Mouse (Mus musculus): ENCODE results near the gene Lbhd2. TPM values are rescaled to one million over a fixed set of nuclear protein-coding genes. Genes with fewer than 3 reads are reported as not detected.

Gene Lbhd2
- polyA plus RNA-seq, 1 experiment from 2014 or later: 2.0 TPM

DNA sequence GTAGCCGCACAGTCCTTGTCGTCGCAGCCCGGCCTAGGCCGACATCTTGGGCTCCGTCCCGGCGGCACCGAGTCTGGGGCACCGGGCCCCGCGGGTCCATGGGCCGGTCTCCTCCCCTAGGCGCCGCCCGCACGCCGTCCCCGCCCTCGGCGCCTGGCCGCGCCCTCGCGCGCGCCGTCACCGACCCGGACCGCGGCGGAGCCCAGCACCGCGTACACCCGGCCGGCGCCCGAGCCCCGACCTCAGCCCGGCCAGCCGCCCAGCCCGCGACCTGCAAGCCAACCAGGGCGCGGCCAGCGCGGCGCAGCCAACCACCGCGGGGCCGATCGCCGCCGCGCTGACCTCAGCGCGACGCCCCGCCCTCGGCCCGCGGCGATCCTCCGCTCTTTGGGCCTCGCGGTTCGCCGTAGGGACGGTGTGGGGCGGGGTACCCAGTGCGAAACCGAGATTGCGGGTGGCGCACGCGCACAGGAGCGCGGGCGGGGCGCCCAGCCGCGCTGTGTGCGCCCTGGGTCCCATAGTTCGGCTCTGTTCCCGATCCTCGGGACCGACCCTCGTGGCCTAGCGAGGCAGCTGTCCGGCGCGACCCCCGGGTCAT, 29.1 kb upstream of the Lbhd2 start, which contains the start of gene Cdc42bpb:
Gene Cdc42bpb, minus strand, starts transcription at position 343 of the 598 bp plus-strand sequence.
- 0% methylated on average over 81 of the region's 94 CpGs for WGBS
- peak within 1 kb of the TSS; percentile 97 for H3K9ac ChIP-seq
- H3K9me3 ChIP-seq: no peaks in the 10 kb centered on the region
- peak within 1 kb of the TSS; percentile 97 for H3K27ac ChIP-seq
- ATAC-seq: peak; percentile 91
- H3K27me3 ChIP-seq (replicated peaks): no peaks in the 10 kb centered on the region
- H3K4me1 ChIP-seq (replicated peaks): peaks cover 24% of the 10 kb centered on the region
- peak within 1 kb of the TSS; percentile 76 for H3K4me2 ChIP-seq (replicated peaks)
- no peaks in the 10 kb centered on the region for H3K36me3 ChIP-seq
- peak within 1 kb of the TSS; percentile 97 for H3K4me3 ChIP-seq (replicated peaks)

DNA sequence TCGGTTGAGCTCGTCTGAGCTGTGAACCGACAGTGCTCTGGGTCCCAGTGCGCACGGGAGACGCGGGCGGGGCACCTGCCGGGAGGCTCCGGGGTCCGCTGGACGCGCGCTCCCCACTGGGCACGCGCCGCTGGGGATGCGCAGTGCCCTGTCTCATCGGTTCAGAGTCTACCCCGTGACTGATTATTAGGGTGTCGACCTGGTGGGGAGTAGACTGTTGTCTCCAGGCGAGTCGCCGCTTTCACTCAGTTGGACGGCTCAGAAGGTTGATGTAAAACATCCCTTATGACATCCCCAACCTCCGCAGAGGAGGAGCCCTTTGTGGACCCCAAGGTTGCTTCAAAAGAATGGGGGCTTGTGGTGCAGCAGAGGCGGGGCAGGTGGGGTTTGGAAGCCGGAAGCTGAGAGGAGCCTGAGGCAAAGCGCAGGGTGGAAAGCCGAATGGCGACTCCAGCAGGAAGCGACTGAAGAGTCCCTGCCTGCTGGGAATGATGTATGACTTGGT, 28.6 kb upstream of the Lbhd2 start:
- peak; percentile 73 for ATAC-seq
- WGBS: 0% methylated on average over 31 of the region's 32 CpGs
- H3K9me3 ChIP-seq: no peaks in the 10 kb centered on the region

DNA sequence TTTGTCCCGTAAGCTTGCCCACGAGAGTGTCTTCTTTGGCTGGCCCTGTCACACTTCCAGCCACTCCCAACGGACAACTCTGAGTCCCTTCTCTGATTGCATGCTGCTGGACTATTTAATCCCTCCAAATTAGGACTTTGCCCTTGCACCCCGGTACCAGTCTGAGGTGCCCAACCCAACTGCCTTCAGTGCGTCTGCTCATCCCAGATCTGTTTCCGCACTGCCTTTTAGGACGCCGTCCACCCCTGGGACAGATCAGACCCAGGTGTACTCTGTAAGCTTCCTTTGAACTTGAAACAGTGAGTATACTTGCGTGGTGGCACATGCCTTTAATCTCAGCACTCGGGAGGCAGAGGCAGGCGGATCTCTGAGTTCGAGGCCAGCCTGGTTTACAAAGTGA, 27.8 kb upstream of the Lbhd2 start:
- Histone ChIP-seq H3K9ac (no peak overlapping the region), H3K4me1 (replicated peaks) (peaks cover 19% of the 10 kb centered on the region), H3K36me3 (no peaks in the 10 kb centered on the region), H3K9me3 (no peaks in the 10 kb centered on the region), H3K4me3 (replicated peaks) (no peak overlapping the region; the same call in 1 of the 2 replicates), H3K27ac (no peak overlapping the region), H3K4me2 (replicated peaks) (peak overlapping the region; percentile 76), H3K27me3 (replicated peaks) (no peaks in the 10 kb centered on the region)
- ATAC-seq: no peak
- 71% methylated on average over 12 of the region's 12 CpGs for WGBS

More for the DNA sequence above, 28.6 kb upstream of the Lbhd2 start:
- H3K4me1 ChIP-seq (replicated peaks): peaks cover 24% of the 10 kb centered on the region
- H3K4me2 ChIP-seq (replicated peaks): peak overlapping the region; percentile 76
- peak overlapping the region; percentile 97 for H3K4me3 ChIP-seq (replicated peaks)
- no peaks in the 10 kb centered on the region for H3K27me3 ChIP-seq (replicated peaks)
- H3K9ac ChIP-seq: peak overlapping the region; percentile 97
- peak overlapping the region; percentile 97 for H3K27ac ChIP-seq
- no peaks in the 10 kb centered on the region for H3K36me3 ChIP-seq

- H3K9ac ChIP-seq: no peak overlapping the region
- H3K4me2 ChIP-seq (replicated peaks): no peak overlapping the region
- ATAC-seq: peak; percentile 74
- H3K9me3 ChIP-seq: no peaks in the 10 kb centered on the region
- WGBS: 76% methylated on average over 13 of the region's 13 CpGs
- H3K27me3 ChIP-seq (replicated peaks): no peaks in the 10 kb centered on the region
- H3K27ac ChIP-seq: peak overlapping the region; percentile 77
- no peak overlapping the region for H3K4me3 ChIP-seq (replicated peaks)
- no peaks in the 10 kb centered on the region for H3K36me3 ChIP-seq
- 0 out of 2 replicates have a peak, but pooled peaks cover 12% of the 10 kb centered on the region for H3K4me1 ChIP-seq (replicated peaks)
These were observed 20.5 kb upstream of the Lbhd2 start for GRCm38 (mm10) chr12:111385883-111386641.

- H3K27me3 ChIP-seq (replicated peaks): no peaks in the 10 kb centered on the region
- no peaks in the 10 kb centered on the region for H3K36me3 ChIP-seq
- H3K9me3 ChIP-seq: no peaks in the 10 kb centered on the region
- no peak overlapping the region; the same call in 1 of the 2 replicates for H3K4me2 ChIP-seq (replicated peaks)
- peak; percentile 92 for ATAC-seq
- H3K4me1 ChIP-seq (replicated peaks): 0 out of 2 replicates have a peak, but pooled peaks cover 12% of the 10 kb centered on the region
- WGBS: 21% methylated on average over 8 of the region's 8 CpGs
- H3K27ac ChIP-seq: peak overlapping the region; percentile 77
- no peak overlapping the region for H3K9ac ChIP-seq
- H3K4me3 ChIP-seq (replicated peaks): no peak overlapping the region
These were observed 19.9 kb upstream of the Lbhd2 start for GRCm38 (mm10) chr12:111386642-111387120.

- no peaks in the 10 kb centered on the region for H3K36me3 ChIP-seq
- peak; percentile 60 for ATAC-seq
- H3K27me3 ChIP-seq (replicated peaks): no peaks in the 10 kb centered on the region
- H3K4me3 ChIP-seq (replicated peaks): no peak overlapping the region
- H3K4me2 ChIP-seq (replicated peaks): no peak overlapping the region; the same call in 1 of the 2 replicates
- 80% methylated on average over 4 of the region's 4 CpGs for WGBS
- no peak overlapping the region for H3K9ac ChIP-seq
- H3K4me1 ChIP-seq (replicated peaks): 0 out of 2 replicates have a peak, but pooled peaks cover 12% of the 10 kb centered on the region
- H3K9me3 ChIP-seq: no peaks in the 10 kb centered on the region
- peak overlapping the region; percentile 77; the same call in 1 of the 2 replicates for H3K27ac ChIP-seq
These were observed 19.5 kb upstream of the Lbhd2 start for GRCm38 (mm10) chr12:111387146-111387545.

GRCm38 (mm10) chr12:111394008-111394407, 12.6 kb upstream of the Lbhd2 start:
- H3K27ac ChIP-seq: no peak overlapping the region

GRCm38 (mm10) chr12:111396997-111397396, 9.6 kb upstream of the Lbhd2 start:
- H3K9ac ChIP-seq: no peak overlapping the region
- H3K4me2 ChIP-seq (replicated peaks): no peak overlapping the region
- no peak for ATAC-seq
- peaks cover 5% of the 10 kb centered on the region; the same call in 1 of the 2 replicates for H3K4me1 ChIP-seq (replicated peaks)
- 0 out of 2 replicates have a peak, but pooled peaks cover 5% of the 10 kb centered on the region for H3K27me3 ChIP-seq (replicated peaks)
- H3K9me3 ChIP-seq: no peaks in the 10 kb centered on the region
- H3K36me3 ChIP-seq: no peaks in the 10 kb centered on the region
- 52% methylated on average over 5 of the region's 5 CpGs for WGBS
- no peak overlapping the region for H3K27ac ChIP-seq
- H3K4me3 ChIP-seq (replicated peaks): no peak overlapping the region

More at GRCm38 (mm10) chr12:111394008-111394407, 12.6 kb upstream of the Lbhd2 start:
- Histone ChIP-seq H3K9ac (no peak overlapping the region), H3K27me3 (replicated peaks) (no peaks in the 10 kb centered on the region), H3K4me3 (replicated peaks) (no peak overlapping the region), H3K4me1 (replicated peaks) (no peaks in the 10 kb centered on the region), H3K36me3 (no peaks in the 10 kb centered on the region), H3K9me3 (no peaks in the 10 kb centered on the region), H3K4me2 (replicated peaks) (no peak overlapping the region)
- WGBS: 77% methylated on average over 6 of the region's 6 CpGs
- no peak for ATAC-seq

DNA sequence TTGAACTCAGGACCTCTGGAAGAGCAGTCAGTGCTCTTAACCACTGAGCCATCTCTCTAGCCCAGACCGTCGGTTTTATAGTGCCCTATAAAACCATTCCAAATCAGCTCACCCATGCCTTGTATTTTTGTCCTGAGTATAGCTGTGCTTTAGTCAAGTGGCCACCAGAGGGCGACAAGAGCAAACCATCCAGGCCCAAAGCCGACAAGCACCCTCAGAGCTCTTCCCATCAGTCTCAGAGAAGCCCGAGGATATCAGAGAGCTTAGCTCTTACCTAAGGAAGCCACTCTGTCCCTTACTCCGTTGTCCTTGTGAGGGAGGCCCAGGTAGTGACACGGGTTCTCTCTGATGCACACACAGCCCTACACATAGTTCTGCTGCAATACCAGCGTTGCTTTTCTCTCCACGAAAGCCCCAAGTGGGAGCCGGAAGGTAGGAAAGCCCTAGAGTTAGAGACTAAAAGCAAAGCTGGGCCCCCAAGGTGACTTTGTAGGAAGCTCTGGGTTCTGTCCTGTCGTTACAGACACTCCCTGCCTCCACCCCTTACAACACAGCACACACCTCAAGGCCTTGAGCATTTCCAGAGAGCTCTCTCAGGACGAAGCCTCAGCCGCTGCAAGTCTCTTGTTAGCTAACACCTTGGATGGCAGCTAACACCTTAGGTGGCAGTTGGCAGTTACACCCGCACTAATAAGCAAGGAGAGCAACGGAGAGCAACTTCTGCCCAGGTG, 5.0 kb upstream of the Lbhd2 start:
- peaks cover 15% of the 10 kb centered on the region; the same call in 1 of the 2 replicates for H3K27me3 ChIP-seq (replicated peaks)
- ATAC-seq: peak; percentile 81
- H3K9ac ChIP-seq: 0 out of 2 replicates have a peak overlapping the region, but pooled peaks have one; percentile 10

DNA sequence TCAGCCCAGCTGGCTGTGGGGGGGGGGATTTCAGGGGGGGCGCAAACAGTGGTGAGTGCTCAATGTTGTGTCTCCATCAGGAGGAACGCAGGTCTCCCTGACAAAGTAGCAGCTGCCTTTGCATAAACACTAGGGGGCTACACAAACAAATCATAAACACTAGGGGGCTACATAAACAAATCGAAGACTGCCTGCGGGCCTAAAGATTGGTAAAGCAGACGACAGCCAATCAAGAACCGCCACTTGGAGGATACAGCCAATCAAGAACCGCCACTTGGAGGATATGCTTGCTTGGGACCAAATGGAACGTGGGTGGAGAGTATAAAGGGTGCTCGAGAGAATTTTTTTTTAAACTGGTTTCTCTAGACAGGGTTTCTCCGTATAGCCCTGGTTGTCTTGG, 1.7 kb upstream of the Lbhd2 start:
- no peak overlapping the region for H3K4me3 ChIP-seq (replicated peaks)
- peaks cover 5% of the 10 kb centered on the region for H3K4me1 ChIP-seq (replicated peaks)
- peaks cover 38% of the 10 kb centered on the region for H3K27me3 ChIP-seq (replicated peaks)
- no peaks in the 10 kb centered on the region for H3K36me3 ChIP-seq
- no peak overlapping the region for H3K4me2 ChIP-seq (replicated peaks)
- no peak for ATAC-seq
- no peak overlapping the region for H3K9ac ChIP-seq
- H3K9me3 ChIP-seq: no peaks in the 10 kb centered on the region
- H3K27ac ChIP-seq: no peak overlapping the region
- 45% methylated on average over 10 of the region's 10 CpGs for WGBS

More for the DNA sequence above, 5.0 kb upstream of the Lbhd2 start:
- 19% methylated on average over 15 of the region's 15 CpGs for WGBS
- no peak overlapping the region for H3K4me2 ChIP-seq (replicated peaks)
- H3K36me3 ChIP-seq: no peaks in the 10 kb centered on the region
- peaks cover 5% of the 10 kb centered on the region for H3K4me1 ChIP-seq (replicated peaks)
- H3K9me3 ChIP-seq: no peaks in the 10 kb centered on the region
- no peak overlapping the region for H3K27ac ChIP-seq
- H3K4me3 ChIP-seq (replicated peaks): no peak overlapping the region

GRCm38 (mm10) chr12:111409583-111409982, 3.0 kb downstream of the Lbhd2 start:
- H3K27ac ChIP-seq: no peak overlapping the region
- peaks cover 36% of the 10 kb centered on the region for H3K27me3 ChIP-seq (replicated peaks)
- no peaks in the 10 kb centered on the region for H3K36me3 ChIP-seq
- 30% methylated on average over 5 of the region's 5 CpGs for WGBS
- H3K4me2 ChIP-seq (replicated peaks): no peak overlapping the region
- H3K4me1 ChIP-seq (replicated peaks): peaks cover 10% of the 10 kb centered on the region
- ATAC-seq: no peak
- no peaks in the 10 kb centered on the region for H3K9me3 ChIP-seq
- H3K4me3 ChIP-seq (replicated peaks): no peak overlapping the region
- H3K9ac ChIP-seq: no peak overlapping the region

Measured in intestine, embryonic 15.5 days (tissue).